Mouse (Mus musculus): ENCODE measurements at regions not wholly inside any gene's neighbourhood (a gene's known extent, or its start where the extent isn't known, plus 50 kb on each side); places are given as distances from the start of the nearest gene placed in this dataset.

DNA sequence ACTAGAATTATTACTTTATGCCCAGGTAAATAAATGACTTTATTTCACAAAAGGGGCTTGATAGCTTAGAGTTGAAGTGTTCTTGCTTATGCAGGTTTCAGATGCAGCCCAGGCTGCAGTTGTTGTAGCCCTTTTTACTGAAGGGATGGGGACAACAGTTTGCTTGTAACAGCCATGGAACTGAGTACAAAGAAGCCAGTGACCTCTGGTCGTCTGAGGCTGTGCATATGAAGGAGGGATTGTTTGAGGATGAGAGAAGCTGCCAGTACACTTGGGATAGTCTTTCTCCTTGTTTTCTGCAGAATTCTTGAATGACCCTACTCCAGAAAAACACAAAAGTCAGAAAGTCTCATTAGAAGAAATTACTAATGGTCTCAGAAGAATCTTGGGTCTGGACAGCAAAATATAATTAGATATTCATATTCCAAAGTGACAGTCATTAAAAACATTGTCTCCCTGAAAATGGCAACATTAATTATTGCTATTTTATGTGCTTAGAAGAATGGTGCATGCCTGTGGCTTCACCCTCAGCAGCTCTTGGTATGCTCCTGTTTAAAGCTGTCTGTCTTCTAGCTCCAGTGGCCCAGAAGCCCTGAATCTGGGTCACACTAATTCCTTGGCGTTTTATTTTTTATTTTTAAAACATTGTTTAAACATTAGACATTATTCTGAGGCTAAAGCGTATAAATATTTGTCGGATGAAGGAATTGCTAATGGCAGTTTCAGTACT, 61.9 kb upstream of the Arhgap32 start:
- peak; percentile 68 for DNase-seq (ENCODE audit: low spot score)

GRCm38 (mm10) chr9:32057427-32058115, 58.4 kb upstream of the Arhgap32 start:
- no peak for DNase-seq (ENCODE audit: low spot score)

DNA sequence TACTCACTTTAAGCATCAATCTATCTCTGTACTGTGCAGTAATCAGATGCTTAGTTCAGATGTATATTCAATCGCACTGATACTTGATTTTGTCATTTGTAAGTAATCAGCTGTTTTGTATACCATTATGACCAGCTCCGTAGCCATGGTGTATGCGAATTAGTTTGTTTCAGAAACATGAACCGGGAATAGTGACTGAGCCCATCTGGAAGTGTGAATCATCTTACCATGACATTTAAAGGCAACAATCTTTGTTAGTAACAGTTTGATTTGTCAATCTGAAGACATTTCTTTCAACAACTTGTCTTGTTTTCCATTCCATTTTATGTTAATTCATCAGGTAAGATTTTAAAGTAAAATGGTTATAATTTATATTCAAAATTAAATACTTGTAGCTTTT, 53.2 kb upstream of the Arhgap32 start:
- DNase-seq (ENCODE audit: low spot score): no peak

DNA sequence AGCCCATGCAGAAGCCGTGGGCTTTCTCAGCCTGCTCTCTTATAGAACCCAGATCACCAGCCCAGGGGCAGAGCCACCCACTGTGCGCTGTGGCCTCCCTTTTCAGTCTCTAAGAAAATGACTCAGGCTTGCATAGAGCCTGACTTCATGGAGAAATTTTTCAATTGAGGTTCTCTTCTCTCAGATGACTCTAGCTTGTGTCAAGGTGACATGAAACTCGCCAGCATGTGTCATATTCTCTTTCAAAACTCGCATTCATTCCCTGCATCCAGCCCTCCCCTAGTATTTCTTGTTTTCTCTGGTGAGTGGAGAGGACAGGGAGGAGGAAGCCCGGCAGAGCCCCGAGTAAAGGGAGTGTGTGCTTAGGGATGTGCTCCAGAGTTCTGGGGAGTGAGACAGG, 52.4 kb upstream of the Arhgap32 start:
- DNase-seq (ENCODE audit: low spot score): no peak

DNA sequence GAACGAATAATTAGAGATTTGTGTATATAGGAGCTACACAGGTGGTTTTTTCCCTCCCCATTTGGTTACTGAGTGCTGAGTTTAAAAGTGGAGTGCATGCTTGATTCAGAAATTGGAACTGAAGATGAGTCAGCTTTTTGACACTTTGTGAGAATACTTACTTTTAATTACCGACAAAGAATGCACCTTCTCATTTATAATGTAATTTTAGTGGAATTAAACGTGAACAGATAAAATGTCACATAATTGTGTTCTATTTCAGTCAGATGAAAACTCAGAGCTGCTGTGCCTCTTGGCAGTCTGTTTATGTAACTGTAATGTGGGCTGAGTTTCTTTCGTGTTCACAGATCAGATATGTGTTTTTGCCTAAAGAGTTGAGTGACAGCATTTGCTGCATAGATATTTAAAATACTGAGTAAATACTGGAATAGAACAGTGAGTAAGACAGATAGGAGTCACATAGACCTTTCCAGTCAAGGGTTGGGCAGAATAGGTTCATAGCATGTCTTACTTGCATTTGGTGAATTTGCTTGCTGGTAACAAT, 51.9 kb upstream of the Arhgap32 start:
- DNase-seq (ENCODE audit: low spot score): no peak
